27 mouse cellular contexts compared by ENCODE assay signal in genomic region chr11:61353038-61353437, GRCm38 (mm10). TPM values are rescaled to one million over a fixed set of nuclear protein-coding genes. Genes with fewer than 3 reads are reported as not detected.
A peak's percentile ranks its signal among the peaks of the same experiment; 100 is the strongest.
DNase-seq lines count a peak whose midpoint lies in the region; ATAC-seq and TF ChIP-seq lines count a peak whose summit lies in the region.
"Had no signal": no experiment of that assay in that cellular context is flagged by ENCODE, and none has a peak within 500 bp of the region (broad histone marks: within the 10 kb centered on the region; RNA-seq: fewer than 3 reads in every experiment).

No protein-coding gene starts in this region.

- H3K4me1 ChIP-seq in embryonic facial prominence, embryonic 13.5 days, result peaks cover 10% of the 10 kb centered on the region; the same call in 1 of the 2 replicates
- 0 out of 2 replicates have a peak, but pooled peaks cover 10% of the 10 kb centered on the region for H3K4me1 ChIP-seq in embryonic facial prominence, embryonic 10.5 days
- peaks cover 37% of the 10 kb centered on the region; the same call in 1 of the 2 replicates for H3K4me1 ChIP-seq in kidney, adult 2 months (ENCODE audit: control insufficient read depth, insufficient read depth, low read length)
- H3K4me1 ChIP-seq in kidney, embryonic 14.5 days (ENCODE audit: control insufficient read depth, insufficient read depth, low read length), result peaks cover 7% of the 10 kb centered on the region
- H3K4me1 ChIP-seq in liver, adult 2 months (ENCODE audit: control insufficient read depth, insufficient read depth, low read length), result peaks cover 15% of the 10 kb centered on the region
- H3K4me1 ChIP-seq in liver, embryonic 12.5 days, result no peaks in the 10 kb centered on the region
- H3K4me1 ChIP-seq: forebrain, embryonic 15.5 days; hindbrain, embryonic 12.5 days; hindbrain, embryonic 15.5 days had no signal

- no peaks in the 10 kb centered on the region for H3K9me3 ChIP-seq in embryonic facial prominence, embryonic 13.5 days
- H3K9me3 ChIP-seq in embryonic facial prominence, embryonic 10.5 days, result no peaks in the 10 kb centered on the region
- no peaks in the 10 kb centered on the region for H3K9me3 ChIP-seq in kidney, embryonic 14.5 days (ENCODE audit: control insufficient read depth, low read length)
- no peaks in the 10 kb centered on the region for H3K9me3 ChIP-seq in liver, embryonic 12.5 days (replicated peaks)
- H3K9me3 ChIP-seq: embryonic facial prominence, embryonic 12.5 days; forebrain, embryonic 12.5 days; forebrain, embryonic 15.5 days; heart, embryonic 10.5 days; hindbrain, embryonic 12.5 days; hindbrain, embryonic 15.5 days had no signal

- no peak for ATAC-seq in embryonic facial prominence, embryonic 13.5 days (ENCODE audit: insufficient number of reproducible peaks, insufficient read depth, low FRiP score, low TSS enrichment, low read depth)
- ATAC-seq in kidney, embryonic 14.5 days (ENCODE audit: low FRiP score, low TSS enrichment), result no peak
- no peak for ATAC-seq in liver, embryonic 12.5 days
- ATAC-seq: activated CD4-positive, CD25-positive, alpha-beta regulatory T cell, adult 4 months; forebrain, embryonic 15.5 days had no signal

- no peak overlapping the region for H3K4me3 ChIP-seq in embryonic facial prominence, embryonic 13.5 days
- H3K4me3 ChIP-seq in embryonic facial prominence, embryonic 10.5 days, result no peak overlapping the region
- no peak overlapping the region for H3K4me3 ChIP-seq in kidney, adult 2 months (ENCODE audit: insufficient read depth, low read depth, low read length)
- no peak overlapping the region for H3K4me3 ChIP-seq in kidney, embryonic 14.5 days (ENCODE audit: low read length)
- no peak overlapping the region for H3K4me3 ChIP-seq in liver, adult 2 months (ENCODE audit: insufficient read depth, low read depth, low read length)
- no peak overlapping the region for H3K4me3 ChIP-seq in liver, embryonic 12.5 days
- H3K4me3 ChIP-seq: embryonic facial prominence, embryonic 12.5 days; erythroblast, embryonic 14.5 days; forebrain, embryonic 12.5 days; forebrain, embryonic 15.5 days; heart, adult 2 months; heart, embryonic 10.5 days; hindbrain, embryonic 12.5 days; hindbrain, embryonic 15.5 days had no signal

- no peak for DNase-seq in embryonic facial prominence, embryonic 10.5 days (ENCODE audit: low spot score)
- no peak for DNase-seq in kidney, adult 2 months
- peak; percentile 48 for DNase-seq in liver, adult 2 months (ENCODE audit: extremely low read depth, low read depth, low spot score)
- DNase-seq: adrenal gland, adult 8-10 months; adrenal gland, postnatal 25 days; cerebellum, adult 11-12 months; cerebellum, adult 8-10 months; cerebellum, postnatal 10 days; cerebellum, postnatal 36 days; embryo, embryonic 11 days; gastrocnemius, postnatal 25 days; heart, adult 2 months had no signal

- no peak for TF ChIP-seq POLR2A in kidney, adult 2 months (IDR thresholded peaks at IDR 0.05; ENCODE audit: low read depth, low read length)
- no peak for TF ChIP-seq POLR2A in liver, adult 2 months (IDR thresholded peaks at IDR 0.05; ENCODE audit: extremely low read depth, insufficient read depth, low read length)

- no peak overlapping the region for H3K27ac ChIP-seq in embryonic facial prominence, embryonic 13.5 days
- H3K27ac ChIP-seq in embryonic facial prominence, embryonic 10.5 days (replicated peaks), result no peak overlapping the region
- peak overlapping the region; percentile 77; the same call in 1 of the 2 replicates for H3K27ac ChIP-seq in kidney, adult 2 months (ENCODE audit: insufficient read depth, low read depth, low read length)
- H3K27ac ChIP-seq in kidney, embryonic 14.5 days (ENCODE audit: low read depth, low read length), result no peak overlapping the region
- H3K27ac ChIP-seq in liver, adult 2 months (replicated peaks; ENCODE audit: insufficient read depth, low read depth, low read length), result no peak overlapping the region
- H3K27ac ChIP-seq in liver, embryonic 12.5 days, result no peak overlapping the region
- H3K27ac ChIP-seq: embryonic facial prominence, embryonic 12.5 days; forebrain, embryonic 12.5 days; forebrain, embryonic 15.5 days; heart, adult 2 months; heart, embryonic 10.5 days; hindbrain, embryonic 12.5 days; hindbrain, embryonic 15.5 days had no signal

- no peak overlapping the region for H3K4me2 ChIP-seq in embryonic facial prominence, embryonic 13.5 days
- H3K4me2 ChIP-seq in kidney, embryonic 14.5 days (replicated peaks; ENCODE audit: low read depth, low read length), result no peak overlapping the region
- H3K4me2 ChIP-seq in liver, embryonic 12.5 days, result no peak overlapping the region
- H3K4me2 ChIP-seq: embryonic facial prominence, embryonic 12.5 days; forebrain, embryonic 12.5 days; forebrain, embryonic 15.5 days; hindbrain, embryonic 12.5 days; hindbrain, embryonic 15.5 days had no signal

- no peak for TF ChIP-seq CTCF in kidney, adult 2 months (conservative IDR thresholded peaks at IDR 0.05; ENCODE audit: insufficient read depth, insufficient read length, low read depth, low read length)
- TF ChIP-seq CTCF in liver, adult 2 months (IDR thresholded peaks at IDR 0.05; ENCODE audit: low read depth, low read length), result no peak

- H3K27me3 ChIP-seq in embryonic facial prominence, embryonic 13.5 days, result peaks cover 3% of the 10 kb centered on the region; the same call in 1 of the 2 replicates
- H3K27me3 ChIP-seq in embryonic facial prominence, embryonic 10.5 days (replicated peaks; ENCODE audit: low read depth, poor library complexity, severe bottlenecking), result peaks cover 9% of the 10 kb centered on the region; the same call in 1 of the 2 replicates
- H3K27me3 ChIP-seq in kidney, adult 2 months (replicated peaks; ENCODE audit: control insufficient read depth, insufficient read depth, low read length), result no peaks in the 10 kb centered on the region
- 0 out of 2 replicates have a peak, but pooled peaks cover 3% of the 10 kb centered on the region for H3K27me3 ChIP-seq in kidney, embryonic 14.5 days (ENCODE audit: control insufficient read depth, insufficient read depth, low read length)
- no peaks in the 10 kb centered on the region for H3K27me3 ChIP-seq in liver, adult 2 months (ENCODE audit: control insufficient read depth, insufficient read depth, low read length)
- peaks cover 15% of the 10 kb centered on the region for H3K27me3 ChIP-seq in liver, embryonic 12.5 days (replicated peaks)
- H3K27me3 ChIP-seq: embryonic facial prominence, embryonic 12.5 days; forebrain, embryonic 15.5 days; hindbrain, embryonic 12.5 days; hindbrain, embryonic 15.5 days had no signal

- 80% methylated on average over 2 of the region's 2 CpGs for WGBS in embryonic facial prominence, embryonic 13.5 days
- 75% methylated on average over 2 of the region's 2 CpGs for WGBS in embryonic facial prominence, embryonic 10.5 days
- 64% methylated on average over 2 of the region's 2 CpGs for WGBS in kidney, adult 2 months
- WGBS in kidney, embryonic 14.5 days, result 82% methylated on average over 2 of the region's 2 CpGs
- 35% methylated on average over 2 of the region's 2 CpGs for WGBS in liver, adult 2 months
- 51% methylated on average over 2 of the region's 2 CpGs for WGBS in liver, embryonic 12.5 days (ENCODE audit: insufficient replicate concordance)

- no peaks in the 10 kb centered on the region for H3K36me3 ChIP-seq in embryonic facial prominence, embryonic 13.5 days
- H3K36me3 ChIP-seq in embryonic facial prominence, embryonic 10.5 days (replicated peaks), result no peaks in the 10 kb centered on the region
- no peaks in the 10 kb centered on the region; the same call in 1 of the 2 replicates for H3K36me3 ChIP-seq in kidney, adult 2 months (ENCODE audit: control insufficient read depth, insufficient read depth, low read length)
- H3K36me3 ChIP-seq in kidney, embryonic 14.5 days (ENCODE audit: control insufficient read depth, insufficient read depth, low read length), result no peaks in the 10 kb centered on the region
- peaks cover 9% of the 10 kb centered on the region for H3K36me3 ChIP-seq in liver, adult 2 months (ENCODE audit: control insufficient read depth, insufficient read depth, low read length)
- no peaks in the 10 kb centered on the region for H3K36me3 ChIP-seq in liver, embryonic 12.5 days
- H3K36me3 ChIP-seq: embryonic facial prominence, embryonic 12.5 days; forebrain, embryonic 12.5 days; forebrain, embryonic 15.5 days; hindbrain, embryonic 12.5 days; hindbrain, embryonic 15.5 days had no signal

- H3K9ac ChIP-seq in embryonic facial prominence, embryonic 13.5 days, result 0 out of 2 replicates have a peak overlapping the region, but pooled peaks have one; percentile 11
- no peak overlapping the region for H3K9ac ChIP-seq in kidney, embryonic 14.5 days (ENCODE audit: low read depth, low read length)
- H3K9ac ChIP-seq in liver, adult 2 months (ENCODE audit: low read depth, low read length), result no peak overlapping the region
- no peak overlapping the region for H3K9ac ChIP-seq in liver, embryonic 12.5 days
- H3K9ac ChIP-seq: embryonic facial prominence, embryonic 12.5 days; forebrain, embryonic 12.5 days; forebrain, embryonic 15.5 days; hindbrain, embryonic 12.5 days; hindbrain, embryonic 15.5 days had no signal

- no peaks in the 10 kb centered on the region for H3K79me2 ChIP-seq in liver, adult 2 months (ENCODE audit: control insufficient read depth, insufficient read depth, low read length)

RNA-seq across cellular contexts. Expression of gene Slc47a2, which starts 10.4 kb away (rescaled TPM):
- polyA plus RNA-seq in embryonic facial prominence, embryonic 13.5 days (2015; fragmentation: Nextera tagmentation; extraction: Ambion mirVana), result not detected in 2 replicates
- polyA plus RNA-seq in embryonic facial prominence, embryonic 10.5 days (2016; fragmentation: Nextera tagmentation; extraction: Ambion mirVana), result not detected in 2 replicates
- 0.11 and 1.5 TPM in 2 replicates for polyA plus RNA-seq in kidney, adult 2 months (2012; rRNA removed)
- polyA plus RNA-seq in kidney, embryonic 14.5 days (2014; fragmentation: Nextera tagmentation; extraction: Ambion mirVana), result not detected in 2 replicates
- not detected in 2 replicates for total RNA-seq in liver, adult 2 months (2014; rRNA removed)
- not detected in 2 replicates for polyA plus RNA-seq in liver, adult 2 months (2012; rRNA removed)
- polyA plus RNA-seq in liver, embryonic 12.5 days (2016; fragmentation: Nextera tagmentation; extraction: Ambion mirVana), result 0.12 TPM in 1 of 2 replicates, not detected in the other
- total RNA-seq: adrenal gland, adult 8-10 months; adrenal gland, postnatal 25 days; gastrocnemius, adult 8-10 months; gastrocnemius, postnatal 25 days; heart, adult 2 months; heart, postnatal 25 days; hematopoietic stem cell, adult 5-6 weeks had no signal
- polyA plus RNA-seq: activated CD4-positive, CD25-positive, alpha-beta regulatory T cell, adult 4 months; brain, embryonic 14.5 days; embryonic facial prominence, embryonic 12.5 days; erythroblast, embryonic 14.5 days; forebrain, embryonic 12.5 days; forebrain, embryonic 15.5 days; heart, embryonic 10.5 days; hindbrain, embryonic 12.5 days; hindbrain, embryonic 15.5 days had no signal

RNA-seq across cellular contexts. Expression of gene Slc47a1, which starts 25.1 kb away (rescaled TPM):
- polyA plus RNA-seq in embryonic facial prominence, embryonic 13.5 days (2015; fragmentation: Nextera tagmentation; extraction: Ambion mirVana), result 0.72 and 0.85 TPM in 2 replicates
- 0.05 and 0.08 TPM in 2 replicates for polyA plus RNA-seq in embryonic facial prominence, embryonic 10.5 days (2016; fragmentation: Nextera tagmentation; extraction: Ambion mirVana)
- polyA plus RNA-seq in kidney, adult 2 months (2012; rRNA removed), result 395 and 444 TPM in 2 replicates
- polyA plus RNA-seq in kidney, embryonic 14.5 days (2014; fragmentation: Nextera tagmentation; extraction: Ambion mirVana), result 4.3 and 9.1 TPM in 2 replicates
- 160 and 169 TPM in 2 replicates for total RNA-seq in liver, adult 2 months (2014; rRNA removed)
- 151 and 163 TPM in 2 replicates for polyA plus RNA-seq in liver, adult 2 months (2012; rRNA removed)
- 2.5 TPM in 2 replicates for polyA plus RNA-seq in liver, embryonic 12.5 days (2016; fragmentation: Nextera tagmentation; extraction: Ambion mirVana)
- total RNA-seq: hematopoietic stem cell, adult 5-6 weeks had no signal
- polyA plus RNA-seq: activated CD4-positive, CD25-positive, alpha-beta regulatory T cell, adult 4 months; erythroblast, embryonic 14.5 days; forebrain, embryonic 12.5 days had no signal

Comparison
In these comparisons a context has a peak if more than half of its experiments do, and no peak if none do; other contexts are left out.
1. RNA of gene Slc47a1, which starts 25.1 kb away (polyA plus RNA-seq): 395 to 444 TPM in kidney, adult 2 months and 151 to 163 TPM in liver, adult 2 months; 4.3 to 9.1 TPM in kidney, embryonic 14.5 days, 2.5 TPM in liver, embryonic 12.5 days, 0.72 to 0.85 TPM in embryonic facial prominence, embryonic 13.5 days and 0.05 to 0.08 TPM in embryonic facial prominence, embryonic 10.5 days; every median in the first group is over 10 times any median in the second.